Mouse (Mus musculus): ENCODE measurements around the gene Ahcyl2.
"Not testable (repeated sequence)": the region's sequence is repeated elsewhere in the genome, so short reads cannot be mapped to it uniquely, and the experiment has no call there.

DNA sequence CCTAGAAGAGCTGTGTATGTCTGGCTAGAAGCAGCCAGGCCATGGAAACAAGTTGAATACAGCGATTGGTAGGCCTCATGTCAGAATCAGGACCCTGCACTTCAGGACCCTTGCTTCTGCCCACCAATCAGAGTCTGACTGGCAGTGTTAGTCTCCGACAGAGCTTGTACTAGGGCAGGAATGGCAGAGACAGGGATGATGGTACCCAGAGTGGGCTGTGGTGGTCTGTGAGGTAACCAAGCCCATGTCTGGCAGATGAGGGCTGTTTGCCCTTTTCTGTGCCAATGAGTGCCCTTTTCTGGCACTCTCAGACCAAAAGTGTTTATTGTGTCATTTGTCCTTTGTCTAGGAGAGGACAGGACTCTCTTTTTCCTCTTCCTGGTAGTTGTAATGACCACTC is 7.4 kb upstream of the Ahcyl2 start:
- TF ChIP-seq GATA1, TAL1 (IDR thresholded peaks at IDR 0.05; ENCODE audit: low read length): not testable (repeated sequence)

Data from erythroblast, embryonic 14.5 days (primary cell).